24 mouse cellular contexts compared by ENCODE assay signal in the genomic region with DNA sequence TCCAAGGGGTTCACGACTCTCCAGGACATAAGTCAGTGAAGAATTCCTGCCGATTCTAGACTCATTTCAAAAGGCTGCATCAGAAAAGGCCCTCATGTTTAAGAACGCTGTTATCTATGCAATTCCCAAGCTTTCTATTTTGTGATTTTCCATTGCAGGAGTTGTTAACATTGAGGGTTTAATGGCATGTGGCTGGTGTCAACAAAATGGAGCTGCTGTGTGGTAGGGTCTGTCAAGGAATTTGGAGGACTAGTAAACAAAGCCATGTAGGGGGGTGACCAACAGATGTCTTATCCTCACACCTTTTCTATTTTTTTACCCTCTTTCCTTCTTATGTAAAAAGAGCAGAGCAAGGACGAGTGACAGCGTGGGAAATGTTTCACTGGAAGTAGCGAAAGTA.
DNase-seq lines count a peak whose midpoint lies in the region; ATAC-seq and TF ChIP-seq lines count a peak whose summit lies in the region.
"Had no signal": no experiment of that assay in that cellular context is flagged by ENCODE, and none has a peak within 500 bp of the region (broad histone marks: within the 10 kb centered on the region; RNA-seq: fewer than 3 reads in every experiment).

No protein-coding gene starts in this region.

- no peak for ATAC-seq in heart, embryonic 13.5 days (ENCODE audit: extremely low read depth, insufficient number of reproducible peaks, low FRiP score, low TSS enrichment)
- no peak for ATAC-seq in liver, embryonic 11.5 days (replicated peaks; ENCODE audit: low FRiP score)
- no peak for ATAC-seq in liver, postnatal 0 days
- ATAC-seq: forebrain, embryonic 14.5 days; midbrain, embryonic 16.5 days; Patski had no signal

- H3K9me3 ChIP-seq in heart, embryonic 13.5 days = no peaks in the 10 kb centered on the region
- H3K9me3 ChIP-seq in liver, embryonic 11.5 days (ENCODE audit: control insufficient read depth, low read length) = no peaks in the 10 kb centered on the region
- no peaks in the 10 kb centered on the region for H3K9me3 ChIP-seq in liver, postnatal 0 days (ENCODE audit: low read length)
- H3K9me3 ChIP-seq: embryonic facial prominence, embryonic 15.5 days; midbrain, embryonic 10.5 days; neural tube, embryonic 13.5 days had no signal

- intact Hi-C loops in heart, postnatal 10 days (cut with DNase I) = no loop called here

- H3K4me2 ChIP-seq in heart, embryonic 13.5 days = peak overlapping the region; percentile 44
- H3K4me2 ChIP-seq in liver, embryonic 11.5 days = peak overlapping the region; percentile 7; the same call in 1 of the 2 replicates
- no peak overlapping the region for H3K4me2 ChIP-seq in liver, postnatal 0 days (ENCODE audit: low read depth, low read length)
- H3K4me2 ChIP-seq: embryonic facial prominence, embryonic 15.5 days; neural tube, embryonic 13.5 days had no signal

- H3K36me3 ChIP-seq in heart, embryonic 13.5 days = no peaks in the 10 kb centered on the region
- H3K36me3 ChIP-seq in liver, embryonic 11.5 days (ENCODE audit: control insufficient read depth, insufficient read depth, low read length) = no peaks in the 10 kb centered on the region
- H3K36me3 ChIP-seq in liver, postnatal 0 days (replicated peaks; ENCODE audit: insufficient read depth, low read length) = no peaks in the 10 kb centered on the region
- H3K36me3 ChIP-seq: embryonic facial prominence, embryonic 15.5 days; G1E; midbrain, embryonic 10.5 days; neural tube, embryonic 13.5 days had no signal

- H3K4me3 ChIP-seq in heart, embryonic 13.5 days = peak overlapping the region; percentile 14; the same call in 1 of the 2 replicates
- no peak overlapping the region for H3K4me3 ChIP-seq in liver, embryonic 11.5 days (ENCODE audit: low read depth, low read length)
- H3K4me3 ChIP-seq in liver, postnatal 0 days (ENCODE audit: low read depth, low read length) = no peak overlapping the region
- H3K4me3 ChIP-seq: embryonic facial prominence, embryonic 15.5 days; gastrocnemius, adult 2 months; midbrain, embryonic 10.5 days; myocyte; neural tube, embryonic 13.5 days had no signal

- no peak overlapping the region for H3K9ac ChIP-seq in heart, embryonic 13.5 days
- no peak overlapping the region for H3K9ac ChIP-seq in liver, embryonic 11.5 days (ENCODE audit: low read depth, low read length)
- H3K9ac ChIP-seq in liver, postnatal 0 days (replicated peaks) = no peak overlapping the region
- H3K9ac ChIP-seq: embryonic facial prominence, embryonic 15.5 days; neural tube, embryonic 13.5 days had no signal

- WGBS in heart, embryonic 13.5 days = 46% methylated on average over 6 of the region's 6 CpGs
- 64% methylated on average over 6 of the region's 6 CpGs for WGBS in liver, embryonic 11.5 days
- WGBS in liver, postnatal 0 days (ENCODE audit: insufficient replicate concordance) = 74% methylated on average over 6 of the region's 6 CpGs

- H3K4me1 ChIP-seq in heart, embryonic 13.5 days = peaks cover 23% of the 10 kb centered on the region
- H3K4me1 ChIP-seq in liver, embryonic 11.5 days (replicated peaks; ENCODE audit: control insufficient read depth, insufficient read depth, low read length) = peaks cover 13% of the 10 kb centered on the region
- peaks cover 8% of the 10 kb centered on the region for H3K4me1 ChIP-seq in liver, postnatal 0 days (ENCODE audit: insufficient read depth)
- H3K4me1 ChIP-seq: embryonic facial prominence, embryonic 15.5 days; neural tube, embryonic 13.5 days had no signal

- TF ChIP-seq EP300 in liver, postnatal 0 days (IDR thresholded peaks at IDR 0.05; ENCODE audit: low read depth) = no peak

- no peak for DNase-seq in heart, postnatal 10 days
- no peak for DNase-seq in liver, embryonic 11.5 days (ENCODE audit: low spot score)
- no peak for DNase-seq in liver, postnatal 0 days
- peak; percentile 36 for DNase-seq in lung, postnatal 10 days
- DNase-seq in lung, postnatal 14 days = no peak
- DNase-seq in urinary bladder, postnatal 36 days (ENCODE audit: low spot score in 2 of 2) = no peak
- DNase-seq: adrenal gland, adult 2 months; B cell, adult 2 months; cerebellum, adult 11 months; cerebellum, adult 9-11 months; gastrocnemius, adult 2 months; kidney, adult 18-20 months; layer of hippocampus, adult 9-11 months had no signal

- H3K27me3 ChIP-seq in heart, embryonic 13.5 days (replicated peaks) = no peaks in the 10 kb centered on the region
- no peaks in the 10 kb centered on the region for H3K27me3 ChIP-seq in liver, embryonic 11.5 days (replicated peaks; ENCODE audit: control insufficient read depth, insufficient read depth, low read length)
- H3K27me3 ChIP-seq in liver, postnatal 0 days (ENCODE audit: insufficient read depth, low read length) = no peaks in the 10 kb centered on the region
- H3K27me3 ChIP-seq: CH12.LX; embryonic facial prominence, embryonic 15.5 days; neural tube, embryonic 13.5 days; Patski had no signal

- H3K27ac ChIP-seq in heart, embryonic 13.5 days (replicated peaks) = no peak overlapping the region
- H3K27ac ChIP-seq in liver, embryonic 11.5 days (ENCODE audit: low read depth, low read length) = no peak overlapping the region
- no peak overlapping the region for H3K27ac ChIP-seq in liver, postnatal 0 days (ENCODE audit: low read depth)
- H3K27ac ChIP-seq: embryonic facial prominence, embryonic 15.5 days; gastrocnemius, adult 2 months; kidney, postnatal 0 days; midbrain, embryonic 10.5 days; neural tube, embryonic 13.5 days had no signal

- no peak for TF ChIP-seq CTCF in liver, postnatal 0 days (IDR thresholded peaks at IDR 0.05; ENCODE audit: low read depth)
